Mouse (Mus musculus) liver, embryonic 14.5 days (tissue): ENCODE measurements around the gene Ccl28. TPM values are rescaled to one million over a fixed set of nuclear protein-coding genes. Genes with fewer than 3 reads are reported as not detected.
A peak's percentile ranks its signal among the peaks of the same experiment; 100 is the strongest.

Experiments
- ATAC-seq: fragments of 200-750 bp; cut with Nextera tagmentation; 2 replicates; pipeline ENCODE4 v1.8.0; 2017; ENCODE audit warnings: moderate number of reproducible peaks, mild to moderate bottlenecking, moderate library complexity; ENCODE audit not compliant: insufficient read depth
- DNase-seq, 3 experiments: peaks; one replicate each; pipeline ENCODE4 v3.0.0-alpha.2; 2012 to 2013; ENCODE audit warnings: low read depth in 3 of 3, low spot score in 3 of 3
- H3K27ac ChIP-seq: fragments of 300-500 bp; sonication (generic); 2 replicates; pipeline ENCODE4 v1.5.1; 2014; ENCODE audit warnings: moderate library complexity, mild to moderate bottlenecking, control low read depth, inconsistent platforms
- H3K27me3 ChIP-seq: fragments of 300-500 bp; sonication (generic); 2 replicates; pipeline ENCODE4 v1.6.1; 2014; ENCODE audit warnings: mild to moderate bottlenecking, low read length, moderate library complexity; ENCODE audit not compliant: control insufficient read depth, insufficient read depth
- H3K36me3 ChIP-seq: fragments of 300-500 bp; sonication (generic); replicated peaks from 2 replicates; pipeline ENCODE4 v1.6.1; 2014; ENCODE audit warnings: low read depth; ENCODE audit not compliant: control insufficient read depth, insufficient read depth
- H3K4me1 ChIP-seq, 2 experiments: fragments of 200-500 bp in 1 of 2; fragments of 300-500 bp in 1 of 2; sonication (generic) in 1 of 2; replicated peaks; 2 replicates each; pipeline ENCODE4 v1.6.1; 2012 to 2014; ENCODE audit warnings: antibody characterized with exemption in 1 of 2, inconsistent platforms in 1 of 2, low read length in 1 of 2; ENCODE audit not compliant: control insufficient read depth in 2 of 2, insufficient read depth in 2 of 2
- H3K4me2 ChIP-seq: fragments of 300-500 bp; sonication (generic); 2 replicates; pipeline ENCODE4 v1.6.1; 2014; ENCODE audit warnings: low read depth, mild to moderate bottlenecking, control low read depth, moderate library complexity
- H3K4me3 ChIP-seq, 2 experiments: fragments of 200-500 bp in 1 of 2; fragments of 300-500 bp in 1 of 2; sonication (generic) in 1 of 2; 2 replicates each; pipeline ENCODE4 v1.5.1; 2012 to 2014; ENCODE audit warnings: low read depth in 2 of 2, low read length in 2 of 2, mild to moderate bottlenecking in 2 of 2, control low read depth in 1 of 2, inconsistent platforms in 1 of 2, moderate library complexity in 1 of 2; ENCODE audit not compliant: insufficient read depth in 1 of 2
- H3K9ac ChIP-seq: fragments of 300-500 bp; sonication (generic); replicated peaks from 2 replicates; pipeline ENCODE4 v1.6.1; 2014; ENCODE audit warnings: mild to moderate bottlenecking, control low read depth, moderate library complexity
- H3K9me3 ChIP-seq: fragments of 300-500 bp; sonication (generic); 2 replicates; pipeline ENCODE4 v1.6.1; 2016; ENCODE audit warnings: low read length, mixed read lengths; ENCODE audit not compliant: control insufficient read depth
- CTCF ChIP-seq: IDR thresholded peaks from 2 replicates; pipeline ENCODE4 v1.5.1; 2016; ENCODE audit warnings: antibody characterized with exemption, low read depth, control low read depth
- EP300 ChIP-seq: IDR thresholded peaks from 2 replicates; pipeline ENCODE4 v1.6.1; 2016; ENCODE audit warnings: antibody characterized with exemption, low read depth
- WGBS: fragments of 180-500 bp; shearing (Covaris S2); extraction: QIAGEN DNeasy Blood & Tissue Kit; methylation state at CpG from one replicate; pipeline ENCODE4 v1.1.7; 2014; ENCODE audit not compliant: insufficient replicate concordance; 5-methylcytosine and 5-hydroxymethylcytosine counted together
- polyA plus RNA-seq, 2 experiments: library from polyadenylated mRNA; depleted of rRNA in 1 of 2; stranded (reverse) in 1 of 2; unstranded in 1 of 2; fragments of >200 nt; fragmentation: Nextera tagmentation in 1 of 2; extraction: Ambion mirVana in 1 of 2; gene quantifications; 2 replicates each; pipeline versions ENCODE4 v1.2.1 to v1.2.3; 2012 to 2014

Gene Ccl28
- polyA plus RNA-seq, 2 experiments = 0.01 TPM; not detected in 1

- TF ChIP-seq CTCF = peak; percentile 51; the same call in 1 of the 2 replicates
- TF ChIP-seq EP300 = no peak
- DNase-seq (peak in 2 of 3 experiments; percentile 4 to 10), ATAC-seq (no peak)
- Histone ChIP-seq H3K9ac (no peak overlapping the region), H3K4me3 (no peak overlapping the region), H3K4me2 (no peak overlapping the region), H3K36me3 (no peaks in the 10 kb centered on the region), H3K27ac (no peak overlapping the region), H3K4me1 (no peaks in the 10 kb centered on the region; a peak in 1 of 4 replicates), H3K27me3 (no peaks in the 10 kb centered on the region), H3K9me3 (no peaks in the 10 kb centered on the region)
- 29% methylated on average over 4 of the region's 4 CpGs for WGBS
Measured at GRCm38 (mm10) chr13:119640504-119640903, 16.9 kb downstream of the Ccl28 start.

DNA sequence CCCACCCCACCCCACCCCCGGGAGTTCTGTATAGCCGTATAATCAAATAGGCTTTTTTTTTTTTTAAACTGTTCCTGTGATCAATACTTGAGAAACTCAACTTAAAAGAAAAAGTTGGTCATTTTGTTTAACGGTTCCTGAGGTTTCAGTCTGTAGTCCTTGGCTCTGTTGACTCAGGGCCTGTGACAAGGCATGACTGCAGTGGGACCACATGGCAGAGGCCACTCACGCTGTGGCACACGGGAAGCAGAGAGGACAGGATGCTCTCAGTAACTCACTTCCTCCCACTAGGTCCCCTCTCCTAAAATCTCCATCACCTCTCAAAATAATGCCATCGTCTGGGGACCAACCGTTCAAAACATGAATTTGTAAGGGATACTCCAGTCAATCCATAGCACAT, 17.5 kb downstream of the Ccl28 start:
- ATAC-seq (no peak), DNase-seq (no peak)
- TF ChIP-seq EP300 (no peak), CTCF (no peak)

DNA sequence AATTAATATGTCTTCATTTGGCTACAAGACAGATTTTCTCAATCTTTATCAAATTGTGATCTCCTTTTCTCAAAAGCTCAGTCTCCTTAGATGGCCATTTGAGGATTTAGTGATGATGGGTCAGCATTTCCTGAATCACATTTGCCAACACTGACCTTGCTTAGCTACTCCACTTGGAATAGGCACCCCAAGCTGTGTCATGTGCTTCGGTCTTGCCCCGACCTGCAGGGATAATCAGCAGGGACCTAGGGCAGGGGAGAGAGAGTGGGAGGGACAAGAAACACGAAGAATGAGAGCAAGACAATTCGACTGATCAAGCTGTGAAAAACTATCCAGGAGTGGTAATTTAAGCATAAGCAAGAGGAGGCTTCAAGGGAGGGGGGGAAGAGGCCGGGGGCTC, 21.1 kb downstream of the Ccl28 start:
- no peaks in the 10 kb centered on the region for H3K36me3 ChIP-seq
- ATAC-seq (no peak), DNase-seq (no peak)
- no peaks in the 10 kb centered on the region; a peak in 1 of 4 replicates for H3K4me1 ChIP-seq
- no peak overlapping the region for H3K4me3 ChIP-seq
- H3K27ac ChIP-seq = no peak overlapping the region
- no peaks in the 10 kb centered on the region for H3K9me3 ChIP-seq
- H3K9ac ChIP-seq = no peak overlapping the region
- no peak overlapping the region for H3K4me2 ChIP-seq
- H3K27me3 ChIP-seq = no peaks in the 10 kb centered on the region
- TF ChIP-seq EP300 = no peak
- TF ChIP-seq CTCF = no peak
- 53% methylated on average over 5 of the region's 5 CpGs for WGBS

More for the DNA sequence above, 17.5 kb downstream of the Ccl28 start:
- no peaks in the 10 kb centered on the region for H3K36me3 ChIP-seq
- H3K4me3 ChIP-seq = no peak overlapping the region
- H3K9ac ChIP-seq = no peak overlapping the region
- H3K9me3 ChIP-seq = no peaks in the 10 kb centered on the region
- no peaks in the 10 kb centered on the region for H3K27me3 ChIP-seq
- H3K4me1 ChIP-seq = no peaks in the 10 kb centered on the region; a peak in 1 of 4 replicates
- H3K27ac ChIP-seq = no peak overlapping the region
- 46% methylated on average over 7 of the region's 7 CpGs for WGBS
- H3K4me2 ChIP-seq = no peak overlapping the region

DNA sequence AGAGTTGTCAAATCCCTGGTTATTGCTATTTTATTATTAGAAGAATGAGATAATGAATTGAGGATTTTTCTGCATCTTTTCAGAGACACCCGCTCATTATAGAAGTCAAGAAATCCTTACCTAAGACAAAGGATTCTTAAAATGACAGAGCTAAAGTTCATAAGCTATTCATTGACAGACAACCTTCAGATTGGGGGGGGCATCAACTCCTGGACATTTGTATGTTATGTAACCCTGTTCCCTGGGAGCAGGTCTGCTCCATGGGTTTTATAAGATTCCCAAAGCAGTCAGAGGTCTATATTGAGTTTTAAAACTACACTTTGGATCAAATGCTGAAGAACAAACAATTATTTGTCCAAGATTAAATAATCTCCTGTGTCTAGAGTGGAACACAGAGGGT, 22.9 kb downstream of the Ccl28 start:
- no peak for ATAC-seq
- whole genome bisulfite sequencing = 71% methylated on average over 1 of the region's 1 CpGs
- no peak for DNase-seq
- Histone ChIP-seq H3K4me3 (no peak overlapping the region), H3K36me3 (no peaks in the 10 kb centered on the region), H3K9ac (no peak overlapping the region), H3K9me3 (no peaks in the 10 kb centered on the region), H3K4me1 (no peaks in the 10 kb centered on the region), H3K27ac (no peak overlapping the region), H3K27me3 (no peaks in the 10 kb centered on the region), H3K4me2 (no peak overlapping the region)
- TF ChIP-seq CTCF (no peak), EP300 (no peak)

DNA sequence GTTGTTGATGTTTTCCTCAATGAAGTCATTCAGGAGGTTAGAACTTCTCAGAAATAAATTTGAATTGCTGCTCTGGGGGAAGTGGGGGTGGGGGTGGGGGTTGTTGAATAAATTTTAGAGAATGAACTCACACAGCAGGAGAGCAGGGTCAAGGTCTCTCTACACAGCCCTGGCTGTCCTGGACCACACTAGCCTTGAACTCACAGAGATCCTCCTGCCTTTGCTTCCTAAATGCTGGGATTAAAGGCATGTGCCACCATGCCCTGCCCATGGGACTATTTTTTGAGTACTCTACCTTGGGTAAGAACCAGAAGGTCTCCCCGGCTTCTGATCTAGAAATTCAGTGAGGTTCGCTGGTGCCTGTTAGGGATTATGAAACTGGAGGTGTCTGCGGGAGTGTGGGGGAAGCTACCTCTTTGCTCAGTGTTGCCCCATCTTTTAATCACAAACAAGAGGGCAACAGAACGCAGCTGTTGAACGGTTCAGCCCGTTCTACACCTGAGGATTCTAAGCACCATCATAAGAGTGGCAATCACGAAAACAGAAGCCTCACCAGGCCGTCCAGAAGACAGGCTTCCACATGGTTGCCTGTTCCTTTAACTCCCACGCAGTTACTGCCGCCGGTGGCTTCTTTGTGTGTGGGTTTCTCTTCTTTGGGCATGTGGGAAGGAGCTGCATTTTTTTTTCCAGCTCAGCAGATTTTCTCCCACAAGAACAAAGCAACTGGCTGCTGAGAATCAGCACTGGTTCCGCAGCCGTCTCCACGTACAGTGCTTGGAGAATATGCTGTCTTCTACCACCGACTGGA, 25.5 kb downstream of the Ccl28 start:
- 54% methylated on average over 15 of the region's 15 CpGs for WGBS
- no peak for DNase-seq
- H3K4me1 ChIP-seq = no peaks in the 10 kb centered on the region

More for the DNA sequence above, 25.5 kb downstream of the Ccl28 start:
- Histone ChIP-seq H3K9me3 (no peaks in the 10 kb centered on the region), H3K36me3 (no peaks in the 10 kb centered on the region), H3K9ac (no peak overlapping the region), H3K27me3 (no peaks in the 10 kb centered on the region), H3K27ac (no peak overlapping the region), H3K4me2 (no peak overlapping the region), H3K4me3 (no peak overlapping the region)
- ATAC-seq = no peak
- TF ChIP-seq CTCF = no peak
- TF ChIP-seq EP300 = no peak
